8 mouse cellular contexts compared by ENCODE assay signal in genomic region chr1:92178021-92178895, GRCm38 (mm10). TPM values are rescaled to one million over a fixed set of nuclear protein-coding genes. Genes with fewer than 3 reads are reported as not detected.
A peak's percentile ranks its signal among the peaks of the same experiment; 100 is the strongest.
DNase-seq lines count a peak whose midpoint lies in the region; ATAC-seq and TF ChIP-seq lines count a peak whose summit lies in the region.

No protein-coding gene starts in this region.

- peak overlapping the region; percentile 79 for H3K4me3 ChIP-seq in embryonic facial prominence, embryonic 14.5 days (ENCODE audit: low read depth, low read length)
- H3K4me3 ChIP-seq in midbrain, postnatal 0 days (ENCODE audit: low read depth, low read length): peak overlapping the region; percentile 89

- peak overlapping the region; percentile 85 for H3K9ac ChIP-seq in embryonic facial prominence, embryonic 14.5 days (ENCODE audit: low read depth, low read length)
- H3K9ac ChIP-seq in midbrain, postnatal 0 days (replicated peaks; ENCODE audit: low read length, poor library complexity, severe bottlenecking): peak overlapping the region; percentile 42

- H3K4me1 ChIP-seq in embryonic facial prominence, embryonic 14.5 days (ENCODE audit: control insufficient read depth, insufficient read depth, low read length): peaks cover 25% of the 10 kb centered on the region
- H3K4me1 ChIP-seq in midbrain, postnatal 0 days (ENCODE audit: insufficient read depth, low read length): peaks cover 14% of the 10 kb centered on the region

- H3K36me3 ChIP-seq in embryonic facial prominence, embryonic 14.5 days (ENCODE audit: control insufficient read depth, insufficient read depth, low read length): no peaks in the 10 kb centered on the region
- no peaks in the 10 kb centered on the region for H3K36me3 ChIP-seq in midbrain, postnatal 0 days (ENCODE audit: insufficient read depth, low read length)

- ATAC-seq in embryonic facial prominence, embryonic 14.5 days (ENCODE audit: low read depth): no peak
- peak; percentile 6 for ATAC-seq in inflammation-experienced regulatory T-cells, adult 6 months
- ATAC-seq in midbrain, postnatal 0 days (ENCODE audit: low FRiP score): no peak
- no peak for ATAC-seq in erythroid progenitor cell, adult 5-6 weeks (replicated peaks; ENCODE audit: low FRiP score, poor library complexity, severe bottlenecking)

- H3K27me3 ChIP-seq in embryonic facial prominence, embryonic 14.5 days (replicated peaks; ENCODE audit: control insufficient read depth, insufficient read depth, low read length): no peaks in the 10 kb centered on the region
- no peaks in the 10 kb centered on the region for H3K27me3 ChIP-seq in midbrain, postnatal 0 days (ENCODE audit: insufficient read depth, low read length)

- peak; percentile 24 for DNase-seq in layer of hippocampus, adult 9-11 months
- DNase-seq in layer of hippocampus, adult 8-10 months (ENCODE audit: low spot score in 2 of 2): no peak
- DNase-seq in Muller cell, postnatal 12 days (ENCODE audit: inconsistent ontology term): peak; percentile 83
- DNase-seq in embryonic facial prominence, embryonic 14.5 days (ENCODE audit: low spot score): peak; percentile 82
- DNase-seq in midbrain, postnatal 0 days (ENCODE audit: low spot score): peak; percentile 77
- DNase-seq in ovary, postnatal 14 days (ENCODE audit: low spot score): no peak

- peak overlapping the region; percentile 65 for H3K4me2 ChIP-seq in embryonic facial prominence, embryonic 14.5 days (ENCODE audit: low read depth, low read length)
- peak overlapping the region; percentile 71 for H3K4me2 ChIP-seq in midbrain, postnatal 0 days (ENCODE audit: low read depth, low read length, poor library complexity, severe bottlenecking)

- H3K9me3 ChIP-seq in embryonic facial prominence, embryonic 14.5 days (ENCODE audit: control insufficient read depth, low read length): no peaks in the 10 kb centered on the region
- H3K9me3 ChIP-seq in midbrain, postnatal 0 days (ENCODE audit: low read length): no peaks in the 10 kb centered on the region

- 17% methylated on average over 10 of the region's 10 CpGs for WGBS in embryonic facial prominence, embryonic 14.5 days
- 6% methylated on average over 10 of the region's 10 CpGs for WGBS in midbrain, postnatal 0 days

- peak overlapping the region; percentile 97 for H3K27ac ChIP-seq in embryonic facial prominence, embryonic 14.5 days (replicated peaks; ENCODE audit: low read depth, low read length)
- no peak overlapping the region for H3K27ac ChIP-seq in midbrain, postnatal 0 days (ENCODE audit: low read depth, low read length)

- TF ChIP-seq CTCF in midbrain, postnatal 0 days (IDR thresholded peaks at IDR 0.05): peak; percentile 71

RNA-seq across cellular contexts. Expression of gene Hdac4, which starts 17.2 kb away (rescaled TPM):
- 100 to 1,000 TPM in 2 of 4 experiments, 10 to 100 TPM in 2; 79.8 to 118 (median 98.2) TPM for total RNA-seq in layer of hippocampus, adult 8-10 months (2022)
- 24.0 and 24.1 TPM in 2 replicates for polyA plus RNA-seq in embryonic facial prominence, embryonic 14.5 days (2014; fragmentation: Nextera tagmentation; extraction: Ambion mirVana)
- 10 to 100 TPM; 42.9 to 75.8 (median 72.7) TPM for polyA plus RNA-seq in inflammation-experienced regulatory T-cells, adult 6 months (2017; shearing (Covaris generic))
- 45.8 and 51.8 TPM in 2 replicates for total RNA-seq in midbrain, postnatal 0 days (2014; rRNA removed)
- polyA plus RNA-seq in midbrain, postnatal 0 days (2015; fragmentation: Nextera tagmentation; extraction: Ambion mirVana): 18.0 and 18.1 TPM in 2 replicates
- 6.3 and 10.8 TPM in 2 replicates for total RNA-seq in erythroid progenitor cell, adult 5-6 weeks (2015; ENCODE audit: low replicate concordance)
- 3.6 and 8.0 TPM in 2 replicates for total RNA-seq in erythroid progenitor cell, adult 5-6 weeks (2017; ENCODE audit: low replicate concordance)

Comparison
In these comparisons a context has a peak if more than half of its experiments do, and no peak if none do; other contexts are left out.
1. DNase-seq: peak in layer of hippocampus, adult 9-11 months (single experiment), Muller cell, postnatal 12 days (single experiment), embryonic facial prominence, embryonic 14.5 days (single experiment) and midbrain, postnatal 0 days (single experiment); none in layer of hippocampus, adult 8-10 months (0 of 2) and ovary, postnatal 14 days (single experiment).